Comparison of ENCODE assay signal across 9 mouse cellular contexts in genomic region chr7:123500239-123501219, GRCm38 (mm10). TPM values are rescaled to one million over a fixed set of nuclear protein-coding genes. Genes with fewer than 3 reads are reported as not detected.
DNase-seq lines count a peak whose midpoint lies in the region; ATAC-seq and TF ChIP-seq lines count a peak whose summit lies in the region.
"Had no signal": no experiment of that assay in that cellular context is flagged by ENCODE, and none has a peak within 500 bp of the region (broad histone marks: within the 10 kb centered on the region; RNA-seq: fewer than 3 reads in every experiment).

Zkscan2 (minus strand) TSS chr7:123500449.

- H3K4me1 ChIP-seq in E14TG2a.4 (replicated peaks; ENCODE audit: low read depth, low read length), result peaks cover 23% of the 10 kb centered on the region
- H3K4me1 ChIP-seq in forebrain, embryonic 13.5 days, result peaks cover 28% of the 10 kb centered on the region
- H3K4me1 ChIP-seq in heart, embryonic 15.5 days (replicated peaks), result peaks cover 8% of the 10 kb centered on the region
- H3K4me1 ChIP-seq in liver, adult 2 months (ENCODE audit: control insufficient read depth, insufficient read depth, low read length), result no peaks in the 10 kb centered on the region
- peaks cover 8% of the 10 kb centered on the region for H3K4me1 ChIP-seq in neural tube, embryonic 11.5 days (ENCODE audit: control insufficient read depth, insufficient read depth, low read length)

- no peaks in the 10 kb centered on the region for H3K9me3 ChIP-seq in E14TG2a.4 (ENCODE audit: low read length)
- H3K9me3 ChIP-seq in forebrain, embryonic 13.5 days (replicated peaks), result no peaks in the 10 kb centered on the region
- no peaks in the 10 kb centered on the region for H3K9me3 ChIP-seq in heart, embryonic 15.5 days (replicated peaks)
- H3K9me3 ChIP-seq in neural tube, embryonic 11.5 days (ENCODE audit: control insufficient read depth, low read length), result no peaks in the 10 kb centered on the region

- no peaks in the 10 kb centered on the region for H3K79me2 ChIP-seq in liver, adult 2 months (ENCODE audit: control insufficient read depth, insufficient read depth, low read length)

- peaks cover 54% of the 10 kb centered on the region for H3K27me3 ChIP-seq in E14TG2a.4 (ENCODE audit: insufficient read depth, low read length)
- H3K27me3 ChIP-seq in forebrain, embryonic 13.5 days, result no peaks in the 10 kb centered on the region
- H3K27me3 ChIP-seq in heart, embryonic 15.5 days, result no peaks in the 10 kb centered on the region
- no peaks in the 10 kb centered on the region for H3K27me3 ChIP-seq in liver, adult 2 months (ENCODE audit: control insufficient read depth, insufficient read depth, low read length)
- no peaks in the 10 kb centered on the region for H3K27me3 ChIP-seq in neural tube, embryonic 11.5 days (ENCODE audit: control insufficient read depth, insufficient read depth, low read length)

- DNase-seq in cerebellum, adult 11 months, result peak; percentile 91
- DNase-seq in kidney, postnatal 14 days, result peak; percentile 83
- peak; percentile 4 for DNase-seq in liver, adult 2 months (ENCODE audit: extremely low read depth, low read depth, low spot score)
- peak; percentile 95 for DNase-seq in neural tube, embryonic 11.5 days (ENCODE audit: low spot score)
- peak; percentile 96 for DNase-seq in testis, postnatal 14 days (ENCODE audit: low spot score)

- peak within 1 kb of the TSS; percentile 88 for H3K9ac ChIP-seq in forebrain, embryonic 13.5 days
- H3K9ac ChIP-seq in heart, embryonic 15.5 days, result peak within 1 kb of the TSS; percentile 61
- H3K9ac ChIP-seq in liver, adult 2 months (ENCODE audit: low read depth, low read length), result no peak within 1 kb of the TSS
- peak within 1 kb of the TSS; percentile 87 for H3K9ac ChIP-seq in neural tube, embryonic 11.5 days (ENCODE audit: low read length)

- no peak for TF ChIP-seq POLR2A in liver, adult 2 months (IDR thresholded peaks at IDR 0.05; ENCODE audit: extremely low read depth, insufficient read depth, low read length)

- H3K36me3 ChIP-seq in E14TG2a.4 (ENCODE audit: insufficient read depth, low read length), result 0 out of 2 replicates have a peak, but pooled peaks cover 3% of the 10 kb centered on the region
- H3K36me3 ChIP-seq in forebrain, embryonic 13.5 days (ENCODE audit: poor library complexity, severe bottlenecking), result peaks cover 19% of the 10 kb centered on the region
- no peaks in the 10 kb centered on the region for H3K36me3 ChIP-seq in heart, embryonic 15.5 days
- no peaks in the 10 kb centered on the region for H3K36me3 ChIP-seq in liver, adult 2 months (ENCODE audit: control insufficient read depth, insufficient read depth, low read length)
- H3K36me3 ChIP-seq in neural tube, embryonic 11.5 days (ENCODE audit: control insufficient read depth, insufficient read depth, low read length), result no peaks in the 10 kb centered on the region

- peak within 1 kb of the TSS; percentile 85 for H3K4me3 ChIP-seq in E14TG2a.4 (replicated peaks; ENCODE audit: low read length)
- peak within 1 kb of the TSS; percentile 73 for H3K4me3 ChIP-seq in forebrain, embryonic 13.5 days
- peak within 1 kb of the TSS; percentile 70 for H3K4me3 ChIP-seq in heart, embryonic 15.5 days
- peak within 1 kb of the TSS; percentile 51 for H3K4me3 ChIP-seq in liver, adult 2 months (ENCODE audit: insufficient read depth, low read depth, low read length)
- peak within 1 kb of the TSS; percentile 63 for H3K4me3 ChIP-seq in neural tube, embryonic 11.5 days (ENCODE audit: low read depth, low read length)

- no peak for TF ChIP-seq CTCF in E14TG2a.4 (conservative IDR thresholded peaks at IDR 0.05; ENCODE audit: low read length)
- TF ChIP-seq CTCF in liver, adult 2 months (IDR thresholded peaks at IDR 0.05; ENCODE audit: low read depth, low read length), result no peak

- peak; percentile 97 for ATAC-seq in forebrain, embryonic 13.5 days
- ATAC-seq in heart, embryonic 15.5 days (replicated peaks; ENCODE audit: insufficient number of reproducible peaks, insufficient read depth, low FRiP score, low read depth), result peak; percentile 89
- peak; percentile 94 for ATAC-seq in neural tube, embryonic 11.5 days (ENCODE audit: insufficient read depth, low FRiP score, low TSS enrichment)

- peak within 1 kb of the TSS; percentile 90 for H3K27ac ChIP-seq in forebrain, embryonic 13.5 days
- no peak within 1 kb of the TSS for H3K27ac ChIP-seq in heart, embryonic 15.5 days
- H3K27ac ChIP-seq in liver, adult 2 months (replicated peaks; ENCODE audit: insufficient read depth, low read depth, low read length), result no peak within 1 kb of the TSS
- peak within 1 kb of the TSS; percentile 78 for H3K27ac ChIP-seq in neural tube, embryonic 11.5 days (ENCODE audit: low read depth, low read length)

- under 1% methylated on average over 69 of the region's 71 CpGs for WGBS in forebrain, embryonic 13.5 days
- 1% methylated on average over 70 of the region's 71 CpGs for WGBS in heart, embryonic 15.5 days
- WGBS in liver, adult 2 months, result 3% methylated on average over 71 of the region's 71 CpGs
- 2% methylated on average over 61 of the region's 71 CpGs for WGBS in neural tube, embryonic 11.5 days

- H3K4me2 ChIP-seq in forebrain, embryonic 13.5 days, result peak within 1 kb of the TSS; percentile 90
- H3K4me2 ChIP-seq in heart, embryonic 15.5 days, result peak within 1 kb of the TSS; percentile 92
- peak within 1 kb of the TSS; percentile 90 for H3K4me2 ChIP-seq in neural tube, embryonic 11.5 days (ENCODE audit: low read depth)

RNA-seq across cellular contexts. Expression of gene Zkscan2, which starts in this region (rescaled TPM):
- polyA plus RNA-seq in forebrain, embryonic 13.5 days (2015; fragmentation: Nextera tagmentation; extraction: Ambion mirVana), result 9.1 and 10.8 TPM in 2 replicates
- polyA plus RNA-seq in heart, embryonic 15.5 days (2015; fragmentation: Nextera tagmentation; extraction: Ambion mirVana), result 0.83 and 1.6 TPM in 2 replicates
- total RNA-seq in liver, adult 2 months (2014; rRNA removed), result under 0.01 and 0.20 TPM in 2 replicates
- polyA plus RNA-seq in liver, adult 2 months (2012; rRNA removed), result 0.01 TPM in 1 of 2 replicates, not detected in the other
- 5.8 and 9.4 TPM in 2 replicates for polyA plus RNA-seq in neural tube, embryonic 11.5 days (2014; fragmentation: Nextera tagmentation; extraction: Ambion mirVana)
- total RNA-seq: neutrophil, adult 5-6 weeks had no signal

Comparison
In these comparisons a context has a peak if more than half of its experiments do, and no peak if none do; other contexts are left out.
1. Peak in DNase-seq and H3K4me3 ChIP-seq in liver, adult 2 months; RNA of the gene not detected or under 1 TPM.
2. DNase-seq: peak in every context shown above with its lines; median percentile 96 in testis, postnatal 14 days; 95 in neural tube, embryonic 11.5 days; 91 in cerebellum, adult 11 months; 83 in kidney, postnatal 14 days; 4 in liver, adult 2 months.
3. H3K27ac ChIP-seq: peak in forebrain, embryonic 13.5 days (single experiment) and neural tube, embryonic 11.5 days (single experiment); none in heart, embryonic 15.5 days (single experiment) and liver, adult 2 months (single experiment).
4. Peak in every context shown above with its lines, with median percentiles within 50 percentile points of each other: H3K4me3 ChIP-seq, ATAC-seq and H3K4me2 ChIP-seq.